Mouse (Mus musculus) forebrain, embryonic 14.5 days (tissue): ENCODE data around the gene Ccdc83. TPM values are rescaled to one million over a fixed set of nuclear protein-coding genes. Genes with fewer than 3 reads are reported as not detected.

ENCODE experiments used
- ATAC-seq: fragments of 200-750 bp; cut with Nextera tagmentation; 2 replicates; pipeline ENCODE4 v1.8.0; 2017; ENCODE audit warnings: mild to moderate bottlenecking, moderate library complexity
- DNase-seq: peaks from one replicate; pipeline ENCODE4 v3.0.0-alpha.2; 2015; ENCODE audit warnings: low spot score
- H3K27ac ChIP-seq: fragments of 300-500 bp; sonication (generic); 2 replicates; pipeline ENCODE4 v1.5.1; 2014; ENCODE audit warnings: low read depth, mild to moderate bottlenecking, control low read depth, low read length, moderate library complexity
- H3K27me3 ChIP-seq: fragments of 300-500 bp; sonication (generic); replicated peaks from 2 replicates; pipeline ENCODE4 v1.6.1; 2014; ENCODE audit warnings: low read length, control low read depth, mixed read lengths; ENCODE audit not compliant: control insufficient read depth, insufficient read depth
- H3K36me3 ChIP-seq: fragments of 300-500 bp; sonication (generic); 2 replicates; pipeline ENCODE4 v1.6.1; 2014; ENCODE audit warnings: low read length, control low read depth; ENCODE audit not compliant: control insufficient read depth, insufficient read depth
- H3K4me1 ChIP-seq: fragments of 300-500 bp; sonication (generic); 2 replicates; pipeline ENCODE4 v1.6.1; 2014; ENCODE audit warnings: antibody characterized with exemption, low read length, control low read depth; ENCODE audit not compliant: control insufficient read depth, insufficient read depth
- H3K4me2 ChIP-seq: fragments of 300-500 bp; sonication (generic); 2 replicates; pipeline ENCODE4 v1.6.1; 2014; ENCODE audit warnings: mild to moderate bottlenecking, control low read depth, low read length
- H3K4me3 ChIP-seq: fragments of 300-500 bp; sonication (generic); 2 replicates; pipeline ENCODE4 v1.5.1; 2014; ENCODE audit warnings: low read depth, low read length, control low read depth
- H3K9ac ChIP-seq: fragments of 300-500 bp; sonication (generic); 2 replicates; pipeline ENCODE4 v1.6.1; 2014; ENCODE audit warnings: mild to moderate bottlenecking, low read length, control low read depth, moderate library complexity
- H3K9me3 ChIP-seq: fragments of 300-500 bp; sonication (generic); replicated peaks from 2 replicates; pipeline ENCODE4 v1.6.1; 2016; ENCODE audit warnings: low read length, control low read depth, mixed read lengths; ENCODE audit not compliant: control insufficient read depth
- WGBS: fragments of 180-500 bp; shearing (Covaris S2); extraction: QIAGEN DNeasy Blood & Tissue Kit; methylation state at CpG from one replicate; pipeline ENCODE4 v1.1.7; 2014; 5-methylcytosine and 5-hydroxymethylcytosine counted together
- polyA plus RNA-seq: library from polyadenylated mRNA; unstranded; fragments of >200 nt; fragmentation: Nextera tagmentation; extraction: Ambion mirVana; gene quantifications from 2 replicates; pipeline ENCODE4 v1.2.1, GENCODE M21; 2014

Gene Ccdc83
- polyA plus RNA-seq, 1 experiment from 2014 or later: not detected

- ATAC-seq (no peak), DNase-seq (no peak)
- 85% methylated on average over 6 of the region's 6 CpGs for WGBS
- H3K4me3 ChIP-seq: no peak overlapping the region
- H3K9ac ChIP-seq: no peak overlapping the region
- H3K4me2 ChIP-seq: no peak overlapping the region
- H3K4me1 ChIP-seq: no peaks in the 10 kb centered on the region
- H3K9me3 ChIP-seq: no peaks in the 10 kb centered on the region
- no peaks in the 10 kb centered on the region for H3K27me3 ChIP-seq
- H3K27ac ChIP-seq: no peak overlapping the region
- no peaks in the 10 kb centered on the region for H3K36me3 ChIP-seq
Observed at GRCm38 (mm10) chr7:90291885-90292284, 26.3 kb upstream of the Ccdc83 start.

GRCm38 (mm10) chr7:90284793-90285192 lies 19.2 kb upstream of the Ccdc83 start:
- no peaks in the 10 kb centered on the region for H3K27me3 ChIP-seq
- H3K4me3 ChIP-seq: no peak overlapping the region
- no peak for ATAC-seq
- H3K27ac ChIP-seq: no peak overlapping the region
- 85% methylated on average over 7 of the region's 7 CpGs for WGBS
- no peak overlapping the region for H3K4me2 ChIP-seq
- H3K9ac ChIP-seq: no peak overlapping the region
- no peak for DNase-seq
- H3K9me3 ChIP-seq: no peaks in the 10 kb centered on the region
- H3K36me3 ChIP-seq: no peaks in the 10 kb centered on the region
- H3K4me1 ChIP-seq: no peaks in the 10 kb centered on the region

- ATAC-seq: no peak
- no peaks in the 10 kb centered on the region for H3K36me3 ChIP-seq
- H3K9ac ChIP-seq: no peak overlapping the region
- H3K27me3 ChIP-seq: no peaks in the 10 kb centered on the region
- WGBS: 100% methylated on average over 1 of the region's 1 CpGs
- no peaks in the 10 kb centered on the region for H3K4me1 ChIP-seq
- no peak overlapping the region for H3K27ac ChIP-seq
- H3K4me2 ChIP-seq: no peak overlapping the region
- DNase-seq: no peak
- no peak overlapping the region for H3K4me3 ChIP-seq
- H3K9me3 ChIP-seq: no peaks in the 10 kb centered on the region
Observed at GRCm38 (mm10) chr7:90282786-90283185, 17.2 kb upstream of the Ccdc83 start.

- ATAC-seq (no peak), DNase-seq (no peak)
- 87% methylated on average over 11 of the region's 11 CpGs for WGBS
- H3K4me3 ChIP-seq: no peak overlapping the region
- no peaks in the 10 kb centered on the region for H3K4me1 ChIP-seq
- H3K9me3 ChIP-seq: no peaks in the 10 kb centered on the region
- H3K9ac ChIP-seq: no peak overlapping the region
- H3K4me2 ChIP-seq: no peak overlapping the region
- no peaks in the 10 kb centered on the region for H3K27me3 ChIP-seq
- no peaks in the 10 kb centered on the region for H3K36me3 ChIP-seq
- H3K27ac ChIP-seq: no peak overlapping the region
Observed at GRCm38 (mm10) chr7:90281759-90282546, 16.4 kb upstream of the Ccdc83 start.

- H3K27ac ChIP-seq: no peak overlapping the region
- no peaks in the 10 kb centered on the region for H3K9me3 ChIP-seq
- no peak overlapping the region for H3K4me3 ChIP-seq
- no peak for DNase-seq
- 60% methylated on average over 8 of the region's 8 CpGs for WGBS
- H3K9ac ChIP-seq: no peak overlapping the region
- H3K4me1 ChIP-seq: no peaks in the 10 kb centered on the region
- no peaks in the 10 kb centered on the region for H3K27me3 ChIP-seq
- H3K4me2 ChIP-seq: no peak overlapping the region
- ATAC-seq: no peak
- H3K36me3 ChIP-seq: no peaks in the 10 kb centered on the region
Observed at GRCm38 (mm10) chr7:90280878-90281277, 15.3 kb upstream of the Ccdc83 start.

- H3K36me3 ChIP-seq: no peaks in the 10 kb centered on the region
- no peak for ATAC-seq
- H3K4me2 ChIP-seq: no peak overlapping the region
- no peaks in the 10 kb centered on the region for H3K9me3 ChIP-seq
- DNase-seq: no peak
- H3K4me1 ChIP-seq: no peaks in the 10 kb centered on the region
- no peaks in the 10 kb centered on the region for H3K27me3 ChIP-seq
- 68% methylated on average over 11 of the region's 11 CpGs for WGBS
- no peak overlapping the region for H3K9ac ChIP-seq
- H3K27ac ChIP-seq: no peak overlapping the region
- no peak overlapping the region for H3K4me3 ChIP-seq
Observed at GRCm38 (mm10) chr7:90280274-90280875, 14.8 kb upstream of the Ccdc83 start.

- no peaks in the 10 kb centered on the region for H3K4me1 ChIP-seq
- H3K9me3 ChIP-seq: no peaks in the 10 kb centered on the region
- ATAC-seq: no peak
- no peaks in the 10 kb centered on the region for H3K36me3 ChIP-seq
- 86% methylated on average over 4 of the region's 4 CpGs for WGBS
- H3K4me3 ChIP-seq: no peak overlapping the region
- no peaks in the 10 kb centered on the region for H3K27me3 ChIP-seq
- no peak overlapping the region for H3K27ac ChIP-seq
- no peak for DNase-seq
- H3K9ac ChIP-seq: no peak overlapping the region
- no peak overlapping the region for H3K4me2 ChIP-seq
Observed at GRCm38 (mm10) chr7:90279136-90279535, 13.6 kb upstream of the Ccdc83 start.

GRCm38 (mm10) chr7:90277769-90278168 lies 12.2 kb upstream of the Ccdc83 start:
- no peak for ATAC-seq
- Histone ChIP-seq H3K9ac (no peak overlapping the region), H3K27me3 (no peaks in the 10 kb centered on the region), H3K4me1 (no peaks in the 10 kb centered on the region), H3K27ac (no peak overlapping the region), H3K4me3 (no peak overlapping the region), H3K9me3 (no peaks in the 10 kb centered on the region), H3K4me2 (no peak overlapping the region), H3K36me3 (no peaks in the 10 kb centered on the region)
- WGBS: 87% methylated on average over 4 of the region's 4 CpGs
- no peak for DNase-seq

- no peak overlapping the region for H3K27ac ChIP-seq
- H3K9ac ChIP-seq: no peak overlapping the region
- H3K36me3 ChIP-seq: no peaks in the 10 kb centered on the region
- no peak for DNase-seq
- WGBS: 90% methylated on average over 3 of the region's 3 CpGs
- H3K4me1 ChIP-seq: no peaks in the 10 kb centered on the region
- no peaks in the 10 kb centered on the region for H3K27me3 ChIP-seq
- H3K4me2 ChIP-seq: no peak overlapping the region
- no peak for ATAC-seq
- no peak overlapping the region for H3K4me3 ChIP-seq
- no peaks in the 10 kb centered on the region for H3K9me3 ChIP-seq
Observed at GRCm38 (mm10) chr7:90277246-90277645, 11.7 kb upstream of the Ccdc83 start.
